Mouse (Mus musculus) naive thymus-derived CD4-positive, alpha-beta T cell, adult 2 months (primary cell): ENCODE measurements around the gene Sstr3.

ENCODE experiments used
- DNase-seq: peaks from one replicate; pipeline ENCODE4 v3.0.0-alpha.2; 2011; ENCODE audit warnings: low read depth

Sstr3 gene

DNA sequence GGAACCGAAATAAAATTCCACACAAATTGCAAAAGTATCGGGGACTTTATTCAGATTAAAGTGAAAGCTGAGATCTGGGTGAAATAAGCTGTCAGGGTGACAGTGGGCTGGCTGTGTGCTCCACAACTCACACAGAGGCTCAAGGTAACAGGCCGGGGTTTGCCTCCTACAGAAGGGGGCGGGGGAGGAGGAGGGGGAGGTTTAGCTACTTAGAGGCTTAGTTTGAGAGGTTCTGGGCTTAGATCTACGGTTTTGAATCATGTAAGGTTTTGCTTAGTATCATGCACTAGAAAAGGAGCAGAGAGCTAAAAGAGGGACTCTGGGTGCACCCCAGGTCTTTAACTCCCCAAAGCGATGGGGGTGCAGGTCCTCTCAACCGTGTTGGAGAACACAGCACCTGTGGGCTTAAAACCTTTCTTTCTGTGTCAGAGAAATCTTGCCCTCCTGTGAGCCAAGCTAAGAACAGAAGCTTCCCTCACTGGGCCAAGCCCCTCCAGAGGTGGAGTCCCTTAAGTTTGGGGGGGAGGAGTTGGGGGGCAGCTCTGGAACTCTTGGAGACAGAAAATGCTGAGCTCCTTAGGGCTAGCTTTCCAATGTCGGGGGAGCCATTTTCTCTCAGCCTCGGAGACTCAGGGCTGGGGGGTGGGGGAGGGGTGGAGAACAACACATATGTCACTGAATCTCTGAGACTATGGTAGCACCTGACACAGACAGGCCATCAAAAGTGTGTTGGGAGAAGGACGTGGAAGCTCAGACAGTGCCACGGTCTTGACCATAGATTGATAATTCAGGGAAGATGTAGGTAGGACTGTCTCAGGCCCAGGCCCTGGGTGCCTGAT, 14.9 kb upstream of the Sstr3 start:
- peak; percentile 70 for DNase-seq

DNA sequence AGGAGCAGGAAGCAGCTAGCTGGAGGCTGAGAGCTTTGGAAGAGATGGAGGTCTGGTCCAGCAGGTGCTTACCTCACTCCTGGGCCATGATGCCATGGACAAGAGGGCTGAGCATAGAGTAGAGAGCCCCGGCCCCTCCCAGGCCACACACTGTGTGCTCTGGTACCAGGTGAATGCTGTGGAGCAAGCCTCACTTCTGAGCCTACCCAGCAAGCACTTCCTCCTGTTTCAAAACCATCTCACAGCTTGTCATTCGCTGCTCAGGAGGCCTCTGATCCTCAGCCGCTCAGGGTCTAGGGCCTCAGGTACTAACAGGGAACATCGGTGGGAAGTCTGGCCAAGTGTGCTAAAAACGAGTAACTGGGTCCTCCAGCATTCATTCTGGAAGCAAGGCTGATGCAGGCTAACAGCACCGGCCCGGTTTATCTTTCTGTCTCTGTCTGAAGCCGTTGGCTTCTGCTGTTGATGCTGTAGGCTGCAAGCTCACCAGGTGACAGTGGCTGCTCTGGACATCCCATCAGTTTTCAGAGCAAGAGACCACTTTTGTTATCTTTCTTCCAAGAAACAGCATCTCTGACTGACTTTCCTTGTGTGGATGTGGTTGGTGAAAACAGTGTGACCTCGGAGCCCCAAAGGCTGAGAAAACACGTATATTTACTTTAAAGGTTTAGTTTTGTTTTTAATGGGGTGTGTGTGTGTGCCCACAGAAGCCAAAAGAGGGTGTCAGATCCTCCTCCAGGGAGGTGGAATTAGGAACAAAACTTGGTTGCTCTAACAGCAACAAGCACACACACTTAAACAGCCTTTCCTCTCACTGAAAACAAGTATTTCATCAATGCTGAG, 13.4 kb upstream of the Sstr3 start:
- DNase-seq, result peak; percentile 70

DNA sequence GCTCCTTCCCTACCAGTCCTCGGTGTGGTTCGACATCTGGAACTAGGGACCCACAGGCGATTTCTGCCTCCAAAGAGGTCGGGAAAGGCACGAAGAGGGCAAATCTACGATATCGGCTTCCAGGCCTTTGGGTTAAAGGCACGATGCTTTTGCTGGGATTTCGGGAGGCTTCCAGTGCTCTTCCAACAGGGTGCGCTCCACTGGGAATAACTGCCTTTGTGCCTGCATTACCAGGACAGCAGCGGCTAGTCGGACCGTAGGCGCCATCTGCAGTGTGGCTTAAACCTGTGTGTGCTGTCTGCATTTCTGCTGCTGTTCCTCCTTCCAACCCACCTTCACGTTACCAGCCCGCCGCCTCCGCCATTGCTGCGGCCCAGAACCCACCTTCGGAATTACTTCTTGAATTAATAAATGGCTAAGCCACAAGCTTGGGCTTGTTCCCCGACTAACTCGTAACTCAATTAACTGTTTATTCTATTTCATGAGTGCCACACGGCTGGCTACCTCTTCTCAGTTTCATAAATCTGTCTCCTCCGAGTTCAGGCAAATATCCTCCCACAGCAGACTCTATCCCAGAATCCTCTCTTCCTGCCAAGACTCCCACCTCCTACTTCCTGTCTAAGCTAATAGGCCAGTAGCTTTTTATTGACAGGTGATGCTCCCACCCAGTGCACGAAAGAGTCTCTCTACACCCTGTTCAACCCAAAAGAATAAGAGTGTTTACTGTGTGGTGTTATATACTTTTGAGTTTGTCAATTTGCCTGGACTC, 10.2 kb upstream of the Sstr3 start:
- no peak for DNase-seq

DNA sequence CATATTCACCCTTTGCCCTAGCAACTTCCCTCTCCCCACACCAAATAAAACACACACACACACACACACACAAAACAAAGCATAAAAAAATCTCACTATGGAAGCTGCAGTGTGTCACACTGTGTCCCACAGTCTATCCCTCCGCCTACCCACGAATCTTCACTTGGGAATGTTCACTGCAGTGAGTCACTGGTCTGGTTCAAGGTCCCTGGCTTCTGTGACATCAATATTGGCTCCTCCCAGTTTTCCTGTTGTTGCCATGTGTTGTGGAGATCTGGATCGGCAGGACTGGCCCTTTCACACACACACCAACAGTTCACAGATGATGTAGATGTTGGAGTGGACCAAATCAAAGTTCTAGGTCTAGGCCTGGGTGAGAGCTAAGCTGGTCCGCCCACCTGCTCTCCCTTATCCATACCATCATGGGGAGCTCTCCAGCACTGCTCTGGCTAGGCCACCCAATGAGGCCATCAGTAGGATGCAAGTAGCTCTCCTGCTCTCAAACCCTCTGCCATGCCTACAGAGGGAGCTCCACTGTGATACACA, 4.8 kb upstream of the Sstr3 start:
- DNase-seq, result no peak

DNA sequence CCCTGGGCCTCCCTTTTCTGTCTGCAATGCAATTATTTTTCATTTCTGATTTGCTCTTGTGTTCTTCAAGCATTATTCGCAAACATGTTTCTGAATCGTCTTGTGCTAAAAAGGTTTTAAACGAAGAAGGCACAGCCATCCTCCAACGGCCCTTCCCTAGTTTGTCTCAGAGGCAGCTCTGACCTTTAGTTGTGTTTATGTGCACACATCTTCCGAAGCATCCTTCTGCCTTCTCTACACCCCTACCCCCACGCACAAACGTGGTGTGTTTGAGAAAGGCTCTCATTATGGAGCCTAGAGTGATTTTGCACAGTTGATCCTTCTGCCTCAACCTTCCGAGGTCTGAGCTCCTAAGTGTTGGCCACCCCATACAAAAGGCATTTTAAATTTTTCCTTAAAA, 4.2 kb upstream of the Sstr3 start:
- DNase-seq, result no peak

DNA sequence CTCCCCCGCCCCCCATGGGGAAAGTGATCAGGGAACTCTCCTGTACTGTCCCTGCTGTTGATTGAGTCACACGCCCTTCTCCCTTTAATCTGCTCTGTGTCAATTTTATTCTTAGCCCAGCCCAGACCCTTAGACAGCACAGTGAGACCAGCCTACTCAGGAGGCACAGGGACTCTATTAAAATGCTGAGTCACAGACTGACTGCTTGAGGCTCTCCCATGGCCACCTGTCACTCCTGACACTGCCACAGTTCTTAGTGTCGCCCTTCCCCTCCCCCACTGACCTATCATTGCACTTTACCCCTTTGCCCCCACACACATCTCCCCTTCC, 3.8 kb upstream of the Sstr3 start:
- DNase-seq, result no peak

DNA sequence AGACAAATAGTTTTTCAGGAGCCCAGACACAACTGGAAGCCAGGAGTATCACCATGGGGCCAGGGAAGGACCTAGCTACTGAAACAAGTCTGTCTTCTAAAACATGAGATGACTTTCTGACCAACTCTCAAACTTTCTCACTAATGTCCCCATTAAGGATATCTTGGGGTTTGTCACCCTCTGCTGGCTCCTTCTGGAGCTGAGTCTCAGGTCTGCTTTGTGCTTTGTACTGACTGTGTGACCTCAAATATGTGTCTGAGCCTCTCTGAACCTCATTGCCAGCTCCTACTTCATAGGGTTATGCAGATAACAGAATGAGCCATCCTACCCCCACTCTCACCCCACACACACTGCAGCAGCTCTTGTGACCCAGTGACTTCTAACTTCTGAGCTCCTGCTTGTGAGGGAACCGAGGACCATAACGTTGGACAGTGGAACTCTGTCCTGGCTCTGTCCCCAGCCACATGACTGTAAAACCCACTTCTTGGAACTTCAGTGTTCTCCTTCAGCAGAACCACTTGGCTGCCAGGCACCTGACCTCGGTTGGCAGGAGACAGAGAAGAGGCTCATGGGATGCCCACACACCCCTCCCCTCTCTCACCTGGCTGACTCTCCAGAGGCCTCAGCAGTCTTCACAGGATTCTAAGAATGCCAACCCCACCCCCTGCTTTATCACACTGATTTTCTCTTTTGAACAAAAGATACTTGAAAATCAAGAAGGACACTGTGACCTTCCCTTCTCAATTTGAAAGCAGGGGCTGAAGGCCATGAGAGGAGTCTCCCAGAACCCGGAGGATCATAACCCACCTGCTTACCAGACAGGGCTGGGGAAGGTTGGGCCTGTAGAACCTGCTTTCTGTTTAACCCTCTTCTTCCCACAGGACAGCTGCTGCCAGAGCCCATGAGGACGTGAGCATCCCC, 3.2 kb upstream of the Sstr3 start:
- peak; percentile 85 for DNase-seq

DNA sequence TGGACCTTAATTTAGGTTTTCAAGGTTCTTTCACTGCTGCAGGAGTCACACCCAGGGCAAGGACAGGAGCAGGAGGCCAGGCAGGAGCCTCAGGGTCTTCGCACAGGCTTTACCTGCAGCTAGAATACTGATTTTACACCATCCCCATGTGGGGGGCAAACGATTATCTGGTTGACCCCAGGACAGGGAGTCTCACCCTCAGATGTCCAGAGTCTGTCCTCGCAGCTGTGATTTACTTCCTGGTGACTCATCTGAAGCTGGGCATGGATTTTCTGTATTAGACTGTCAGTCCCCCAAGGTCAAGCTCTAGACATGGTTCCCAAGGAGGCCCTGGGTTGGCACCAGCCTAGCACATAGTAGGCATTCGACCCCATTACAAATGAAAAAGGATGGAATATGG, 1.6 kb upstream of the Sstr3 start:
- DNase-seq, result no peak

DNA sequence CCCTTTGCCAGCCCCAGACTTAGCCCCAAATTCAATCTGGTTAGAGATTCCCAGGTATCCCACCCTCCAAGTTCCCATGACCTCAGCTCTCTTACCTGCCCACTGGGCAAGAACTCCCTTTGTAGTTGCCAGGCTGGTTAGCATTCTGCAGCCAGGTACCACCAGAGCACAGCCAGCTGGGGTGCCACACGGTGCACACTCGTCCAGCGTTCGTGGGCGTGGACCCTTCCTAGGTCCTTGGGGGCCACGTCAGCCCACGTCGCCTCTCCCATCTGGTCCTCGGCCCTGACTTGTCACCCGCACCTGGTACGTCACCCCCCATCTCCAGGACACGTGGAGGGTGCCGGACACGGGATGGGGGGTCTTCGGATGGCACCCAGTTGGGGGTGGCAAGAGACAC, 444 bp downstream of the Sstr3 start:
- DNase-seq, result no peak

DNA sequence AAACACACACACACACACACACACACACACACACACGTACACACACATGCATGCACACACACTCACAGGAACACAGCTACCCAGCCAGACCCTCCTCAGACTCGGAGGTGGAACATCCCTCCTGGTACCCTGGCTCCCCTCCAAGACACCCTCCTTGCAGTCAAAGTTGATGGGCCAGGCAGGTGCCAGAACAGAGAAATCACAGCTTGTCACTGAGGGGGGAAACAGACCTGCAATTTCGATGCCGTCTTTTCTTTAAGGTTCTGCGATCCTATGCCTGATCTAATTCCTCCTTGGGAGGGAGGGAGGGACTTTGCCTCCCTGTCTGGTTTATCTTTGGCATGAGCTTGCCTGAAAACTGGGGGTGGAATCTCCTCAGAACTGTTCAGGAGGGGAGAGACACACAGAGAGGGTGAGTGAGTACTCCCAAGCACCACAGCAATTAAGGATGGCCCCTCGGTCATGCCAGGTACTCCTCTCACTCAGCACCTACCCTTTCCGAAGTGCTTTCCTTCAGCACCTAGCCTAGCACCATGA, 1.6 kb downstream of the Sstr3 start:
- DNase-seq, result no peak

DNA sequence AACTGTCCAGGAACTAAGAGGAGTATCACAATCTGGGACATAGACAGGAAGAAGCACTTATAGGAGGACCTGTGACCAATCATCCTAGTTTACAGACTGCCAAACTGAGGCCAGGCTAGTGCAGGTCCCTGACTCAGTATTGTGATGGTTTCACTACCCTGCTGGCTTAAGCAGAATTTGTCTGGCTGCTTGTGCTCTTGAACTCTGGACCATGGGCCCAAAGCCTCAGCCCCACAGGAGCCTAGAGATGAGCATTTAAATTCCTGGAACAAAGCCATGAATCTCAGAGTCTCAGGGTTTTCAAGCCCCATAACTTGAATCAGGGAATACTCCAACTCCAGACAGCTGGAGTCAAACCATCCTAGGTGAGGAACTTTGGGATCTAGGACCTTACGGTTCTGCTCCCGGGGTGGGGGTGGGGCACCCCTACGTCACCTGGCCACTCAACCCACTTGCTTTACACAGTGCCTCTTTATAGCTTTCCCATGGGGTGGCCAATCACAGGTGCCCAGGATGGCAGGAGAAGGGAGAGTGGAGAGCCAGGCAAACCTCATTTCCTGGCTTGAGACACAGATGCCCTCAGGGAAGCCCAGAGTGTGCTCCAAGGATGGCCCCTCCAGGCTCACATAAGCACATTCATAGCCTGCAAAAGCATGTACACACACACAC, 2.3 kb downstream of the Sstr3 start:
- DNase-seq, result no peak

DNA sequence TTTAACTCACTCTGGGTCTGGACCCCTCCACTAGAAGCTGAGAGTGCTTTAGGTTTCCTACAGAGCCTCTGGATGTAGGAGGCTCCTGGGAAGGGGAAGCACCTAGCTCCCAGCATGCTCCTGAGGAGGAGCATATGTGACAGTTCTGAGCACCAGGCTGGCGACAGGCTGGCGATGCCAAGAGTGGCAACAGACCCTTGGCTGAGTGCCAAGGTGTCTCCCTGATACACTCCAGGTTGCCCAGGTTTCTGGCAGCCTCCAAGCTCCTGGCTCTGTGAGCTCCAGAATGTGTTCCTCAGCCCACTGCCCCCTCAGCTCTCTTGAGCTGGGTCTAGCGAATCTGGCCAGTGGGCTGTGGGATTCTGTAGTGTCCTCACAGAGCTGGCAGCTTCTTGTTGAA, 2.9 kb downstream of the Sstr3 start:
- DNase-seq, result no peak

DNA sequence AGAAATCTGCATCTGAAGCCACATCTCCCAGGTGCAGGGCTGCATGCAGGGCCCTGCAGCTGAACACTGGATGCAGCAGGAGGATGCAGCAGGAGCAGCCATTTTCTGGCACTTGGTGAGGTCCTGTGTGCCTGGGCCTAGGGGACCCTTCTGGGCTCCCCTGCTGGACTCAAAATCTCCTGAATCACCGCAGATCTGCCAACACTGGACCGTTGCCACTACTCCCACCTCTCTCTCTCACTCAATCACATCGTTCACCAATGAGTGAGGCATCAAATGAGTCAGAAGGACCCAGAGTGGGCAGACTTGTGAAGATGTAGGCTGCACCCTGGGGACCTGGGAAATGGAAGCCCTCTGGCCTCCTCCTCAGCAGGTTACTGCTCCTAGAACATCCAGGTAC, 3.4 kb downstream of the Sstr3 start:
- DNase-seq, result no peak

DNA sequence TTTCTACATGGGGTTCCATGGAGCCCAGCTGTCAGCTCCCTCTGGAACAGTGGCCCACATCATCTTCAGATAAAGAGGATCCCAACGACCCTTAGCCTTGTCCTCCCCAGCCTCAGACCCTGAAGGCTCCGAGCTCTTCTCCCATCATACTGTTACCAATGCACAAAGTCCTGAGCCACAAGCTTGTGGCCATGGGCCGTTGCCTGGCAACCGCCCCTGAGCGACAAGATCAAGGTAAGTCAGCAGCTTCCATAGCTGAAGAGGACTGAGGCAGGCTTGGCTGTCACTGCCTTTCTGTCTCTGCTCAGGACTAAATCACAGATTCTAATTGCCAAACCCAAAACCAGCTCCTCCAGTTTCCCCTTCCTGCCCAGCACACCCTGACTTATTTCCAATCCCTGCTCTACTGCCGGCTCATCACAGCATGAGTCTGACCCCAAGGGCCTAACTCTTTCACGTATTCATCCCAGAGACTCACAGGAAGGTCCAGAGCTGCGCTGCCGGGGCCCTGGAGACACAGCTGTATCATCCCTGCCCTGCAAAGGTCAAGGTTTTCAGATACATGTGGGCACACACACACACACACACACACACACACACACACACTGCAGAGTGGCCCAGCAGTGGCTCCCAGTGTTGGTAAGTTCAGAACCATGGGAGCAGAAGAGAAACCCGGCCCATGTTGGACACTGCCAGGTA, 8.6 kb downstream of the Sstr3 start:
- DNase-seq, result no peak

DNA sequence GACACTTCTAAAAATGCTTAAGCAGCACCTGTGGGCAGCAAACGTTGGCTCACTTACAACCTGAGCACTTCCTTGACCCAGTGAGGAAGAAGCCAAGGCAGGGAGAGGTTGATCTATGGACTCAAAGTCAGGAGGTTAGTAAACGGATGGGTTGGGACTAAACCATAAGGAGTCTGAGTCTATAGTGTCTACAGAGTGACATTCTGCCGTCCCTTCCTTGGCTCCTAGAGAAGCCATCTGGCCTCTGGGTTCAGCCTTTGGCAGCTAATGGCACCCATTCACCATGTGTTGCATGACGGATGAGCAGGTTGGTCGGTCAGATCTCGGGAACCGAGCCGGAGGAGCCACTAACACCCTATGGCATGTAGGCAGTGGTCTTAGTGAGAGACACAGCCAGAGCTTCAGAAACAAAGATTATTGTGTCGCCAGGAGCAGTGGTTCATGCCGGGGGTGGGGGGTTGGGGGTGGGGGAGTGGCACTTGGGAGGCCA, 11.1 kb downstream of the Sstr3 start:
- no peak for DNase-seq

DNA sequence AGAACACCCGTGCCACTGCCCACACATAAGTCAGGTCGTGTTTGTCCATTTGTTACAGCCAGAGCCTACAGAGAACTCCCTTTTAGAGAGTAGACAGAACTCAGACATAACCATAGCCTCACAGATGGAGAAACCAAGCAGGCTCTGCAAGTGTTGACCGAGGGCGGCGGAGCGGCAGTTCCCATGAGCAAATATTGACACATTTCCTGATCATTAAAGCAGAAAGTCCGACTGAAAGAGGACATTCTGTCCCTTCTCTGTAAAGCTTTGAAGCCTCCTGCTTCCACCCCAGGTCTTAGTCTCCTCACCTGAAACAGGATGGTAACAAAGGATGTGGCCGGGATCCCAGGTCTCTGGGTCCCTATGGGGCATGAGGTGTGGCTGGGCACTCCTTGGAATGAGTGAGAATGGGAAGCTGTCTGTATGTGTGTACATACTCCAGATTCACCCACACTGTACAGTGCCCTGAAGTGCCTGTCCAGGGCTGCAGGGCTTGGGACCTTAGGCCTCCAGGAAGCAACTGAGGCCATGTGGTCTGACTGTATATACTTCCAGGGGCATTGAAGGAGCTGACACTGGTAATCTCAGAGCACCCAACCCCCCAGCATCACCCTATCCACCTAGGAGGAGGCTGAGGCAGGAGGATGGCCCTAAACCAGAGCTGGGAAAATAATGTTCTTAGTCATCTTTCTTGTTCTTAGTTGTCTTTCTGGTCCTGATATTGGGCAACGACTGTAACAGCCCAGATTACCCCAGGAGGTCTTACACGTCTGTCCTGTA, 11.7 kb downstream of the Sstr3 start:
- DNase-seq, result no peak

DNA sequence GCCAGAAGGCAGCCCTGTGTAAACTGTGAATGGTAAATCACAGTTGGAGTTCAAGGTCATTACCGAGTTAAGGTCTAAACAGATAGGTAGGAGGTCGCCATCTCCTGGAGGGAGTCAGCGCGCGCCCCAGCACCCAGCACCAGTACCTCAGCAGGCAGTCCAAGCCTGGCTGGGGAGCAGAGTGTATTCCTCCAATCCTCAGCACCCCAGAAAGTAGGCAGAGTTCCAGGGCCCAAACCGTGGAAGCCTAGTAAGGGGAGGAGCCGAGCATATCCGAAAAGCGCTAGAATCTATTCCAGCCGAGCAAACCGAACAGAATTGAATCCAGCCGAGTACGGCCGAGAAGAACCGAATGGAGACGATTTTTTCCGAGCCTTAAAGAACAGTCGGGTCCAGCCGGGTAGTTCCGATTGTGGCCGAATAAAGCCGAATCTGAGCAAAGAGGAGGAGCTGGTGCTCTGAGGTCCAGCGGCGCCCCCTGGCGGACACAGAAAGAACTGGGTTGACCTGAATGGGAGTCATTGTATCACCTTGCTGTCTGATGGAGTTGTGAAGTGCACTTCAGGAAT, 12.5 kb downstream of the Sstr3 start:
- peak; percentile 98 for DNase-seq

DNA sequence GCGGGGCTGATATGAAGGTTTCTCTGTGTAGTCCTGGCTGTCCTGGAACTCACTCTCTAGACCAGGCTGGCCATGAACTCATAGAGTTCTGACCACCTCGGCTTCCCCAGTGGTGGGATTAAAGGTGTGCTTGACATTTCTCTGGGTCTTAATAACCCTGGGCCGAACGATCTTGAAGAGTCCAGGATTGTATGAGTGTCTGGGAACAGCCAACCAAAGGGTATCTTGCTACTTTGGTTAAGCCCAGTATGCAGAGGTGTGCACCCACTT, 13.1 kb downstream of the Sstr3 start:
- DNase-seq, result no peak
